Mouse (Mus musculus) ovary, postnatal 10 days (tissue): ENCODE measurements around the gene Gtf2e1.
A peak's percentile ranks its signal among the peaks of the same experiment; 100 is the strongest.

Experiments used
- DNase-seq: peaks from one replicate; pipeline ENCODE4 v3.0.0; 2022; ENCODE audit warnings: low spot score

Gene Gtf2e1

DNA sequence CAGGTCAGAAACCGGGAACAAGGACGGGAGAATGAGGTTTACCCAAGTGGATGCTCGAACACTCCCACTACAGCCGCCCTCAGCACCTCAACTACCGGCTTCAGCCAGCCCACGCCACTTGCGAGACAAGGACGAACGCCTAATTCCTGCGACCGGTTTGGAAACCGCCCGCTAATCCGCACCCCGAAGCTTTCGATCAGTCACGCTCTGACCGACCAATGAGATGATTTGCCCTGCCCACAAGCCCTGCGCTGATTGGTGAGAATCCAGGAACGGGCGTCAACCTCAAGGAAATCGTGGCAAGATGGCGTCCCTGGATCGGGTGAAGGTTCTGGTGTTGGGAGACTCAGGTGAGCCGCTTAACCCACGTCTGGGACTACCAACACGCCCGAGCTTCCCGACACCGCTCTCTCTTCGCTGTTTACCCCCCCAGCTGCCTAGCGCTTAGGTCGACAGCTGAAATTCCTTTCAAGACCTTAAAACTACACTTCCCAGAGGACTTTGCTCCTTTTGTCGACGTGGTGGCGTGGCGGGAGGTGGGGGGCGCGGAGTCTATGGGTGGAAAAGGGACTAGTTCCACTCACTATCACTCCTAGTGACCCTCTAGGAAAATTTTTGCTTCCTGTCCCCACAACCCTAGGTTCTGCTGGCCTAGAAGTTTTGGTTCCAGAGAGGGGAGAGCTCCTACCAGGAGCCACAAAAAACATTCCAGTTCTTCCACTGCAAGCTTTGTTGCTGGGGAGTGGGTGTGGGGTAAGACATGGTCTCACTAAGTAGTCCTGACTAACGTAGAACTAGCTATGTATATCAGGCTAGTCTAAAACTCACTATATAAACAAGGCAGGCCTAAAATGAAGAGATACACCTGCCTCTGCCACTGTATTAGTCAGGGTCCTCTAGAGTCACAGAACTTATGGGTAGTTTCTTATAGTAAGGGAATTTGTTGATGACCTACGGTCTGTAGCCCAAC is at the start of gene Gtf2e1, which contains the start of gene Rabl3:
Gtf2e1 (minus strand) TSS at position 179 of the 970 bp plus-strand sequence.
Rabl3 (plus strand) TSS at position 275 of the 970 bp plus-strand sequence.
- DNase-seq = peak; percentile 93

GRCm38 (mm10) chr16:37585129-37585563 is 45.6 kb upstream of the Gtf2e1 start:
- DNase-seq = no peak

- peak; percentile 22 for DNase-seq
Observed at GRCm38 (mm10) chr16:37584218-37585035, 44.8 kb upstream of the Gtf2e1 start.

DNA sequence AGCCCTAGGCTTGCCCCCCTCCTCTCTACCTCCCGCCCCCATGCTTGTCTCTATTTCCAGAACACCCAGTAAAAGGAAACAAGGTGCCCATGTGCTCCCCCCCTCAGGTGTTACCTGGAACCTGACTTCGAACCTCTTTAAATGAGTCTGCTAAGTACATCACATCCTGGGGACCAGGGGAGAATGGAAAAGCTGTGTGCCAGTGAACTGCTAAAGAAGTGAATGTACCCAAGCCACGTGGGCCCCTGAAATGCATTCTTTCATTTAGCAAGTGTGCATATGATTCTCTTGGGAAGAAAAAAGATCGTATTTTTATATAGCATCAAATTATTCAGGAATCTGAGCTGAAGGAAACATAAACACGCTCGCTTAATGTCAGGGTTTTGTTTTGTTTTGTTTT is 44.2 kb upstream of the Gtf2e1 start:
- DNase-seq = no peak

DNA sequence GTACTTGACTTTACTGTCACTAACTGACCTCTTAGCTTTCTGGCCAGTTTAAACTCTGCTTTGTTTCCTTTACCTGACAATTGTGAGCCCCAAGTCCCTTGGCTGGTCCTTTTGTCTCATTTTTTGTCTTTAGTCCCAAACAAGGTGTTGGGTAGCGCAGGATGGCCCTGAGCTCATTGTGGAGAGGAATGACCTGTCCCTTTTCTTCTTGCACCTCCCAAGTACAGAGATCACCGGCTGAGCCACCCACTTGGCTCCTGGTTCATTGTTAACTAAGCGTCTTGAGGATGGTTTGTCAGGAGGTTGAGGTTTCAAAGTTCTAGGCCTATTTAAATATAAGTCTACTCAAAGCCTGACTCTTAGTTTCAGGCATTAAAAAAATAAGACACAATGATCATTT is 43.7 kb upstream of the Gtf2e1 start:
- DNase-seq = no peak

GRCm38 (mm10) chr16:37581901-37582300 is 42.3 kb upstream of the Gtf2e1 start:
- no peak for DNase-seq

DNA sequence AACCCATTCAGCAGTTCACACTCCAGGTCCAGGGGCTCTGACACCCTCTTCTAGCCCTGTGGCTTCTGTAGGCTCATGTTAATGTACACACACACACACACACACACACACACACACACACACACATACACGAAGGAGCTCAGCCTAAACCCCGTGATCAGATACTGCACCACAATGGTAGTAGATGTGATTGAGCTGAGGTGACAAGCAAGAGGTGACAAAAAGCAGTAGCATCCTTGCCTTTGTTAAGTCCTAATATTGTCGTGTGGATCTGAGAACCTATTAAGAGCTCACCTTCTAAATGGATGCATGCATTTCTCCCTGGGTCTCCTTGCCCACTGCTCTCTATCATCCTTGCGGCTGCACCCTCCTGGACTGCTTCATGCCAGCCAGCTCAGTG is 41.1 kb upstream of the Gtf2e1 start:
- no peak for DNase-seq

- no peak for DNase-seq
Observed at GRCm38 (mm10) chr16:37579994-37580393, 40.4 kb upstream of the Gtf2e1 start, which contains the start of gene Hgd. Gene Hgd (plus strand): TSS chr16:37580153.

- no peak for DNase-seq
Observed at GRCm38 (mm10) chr16:37579591-37579990, 40.0 kb upstream of the Gtf2e1 start.

GRCm38 (mm10) chr16:37575325-37575724 is 35.7 kb upstream of the Gtf2e1 start:
- no peak for DNase-seq

GRCm38 (mm10) chr16:37573061-37573460 is 33.5 kb upstream of the Gtf2e1 start:
- no peak for DNase-seq

DNA sequence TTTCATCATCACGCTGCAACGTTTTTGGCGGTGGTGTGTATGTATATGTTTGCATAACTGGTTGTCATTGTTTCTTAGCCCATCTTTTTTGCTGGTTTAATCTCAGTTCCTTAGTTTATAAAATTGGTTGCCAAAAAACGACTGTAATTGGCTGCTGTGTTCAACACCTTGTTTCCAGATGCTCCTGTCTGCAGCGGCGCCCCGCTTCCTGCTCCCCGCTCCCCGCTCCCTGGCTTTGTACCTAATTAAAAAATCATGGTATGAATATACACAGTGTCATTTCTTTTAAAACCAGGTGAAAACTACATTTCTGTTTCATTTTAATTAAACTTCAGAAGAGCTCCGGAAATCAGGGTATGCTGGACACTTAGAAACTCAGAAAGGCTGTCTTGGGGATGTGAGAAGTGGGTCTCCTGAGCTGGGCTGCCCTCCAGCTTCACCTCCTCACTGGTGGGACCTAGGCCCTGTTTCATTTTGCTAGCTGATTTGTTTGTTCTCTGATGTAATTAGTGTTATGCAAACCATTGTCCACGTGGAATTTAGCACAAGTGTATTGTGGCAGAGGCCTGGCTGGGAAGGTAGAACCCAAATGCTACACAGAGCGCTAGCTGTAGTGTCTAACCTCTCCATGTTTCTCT is 32.6 kb upstream of the Gtf2e1 start:
- DNase-seq = no peak

DNA sequence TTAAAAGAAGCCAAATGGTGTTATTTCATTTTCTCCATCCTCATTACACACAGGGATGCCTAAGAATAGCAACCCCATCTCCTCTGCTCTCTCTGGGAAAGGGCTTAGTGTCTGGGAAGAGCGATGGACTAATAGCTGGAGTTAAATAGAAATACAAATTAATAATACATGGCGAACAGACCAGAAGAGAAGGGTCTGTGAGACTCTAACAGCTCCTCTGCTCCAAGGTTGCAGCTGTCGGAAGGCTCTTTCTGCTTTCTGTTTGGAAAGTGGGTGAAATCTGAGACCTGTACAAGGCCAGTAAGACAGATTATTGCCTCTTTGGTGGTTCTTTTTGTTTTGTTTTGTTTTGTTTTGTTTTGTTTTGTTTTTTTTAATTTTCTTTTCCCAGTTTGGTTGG is 32.0 kb upstream of the Gtf2e1 start:
- no peak for DNase-seq

DNA sequence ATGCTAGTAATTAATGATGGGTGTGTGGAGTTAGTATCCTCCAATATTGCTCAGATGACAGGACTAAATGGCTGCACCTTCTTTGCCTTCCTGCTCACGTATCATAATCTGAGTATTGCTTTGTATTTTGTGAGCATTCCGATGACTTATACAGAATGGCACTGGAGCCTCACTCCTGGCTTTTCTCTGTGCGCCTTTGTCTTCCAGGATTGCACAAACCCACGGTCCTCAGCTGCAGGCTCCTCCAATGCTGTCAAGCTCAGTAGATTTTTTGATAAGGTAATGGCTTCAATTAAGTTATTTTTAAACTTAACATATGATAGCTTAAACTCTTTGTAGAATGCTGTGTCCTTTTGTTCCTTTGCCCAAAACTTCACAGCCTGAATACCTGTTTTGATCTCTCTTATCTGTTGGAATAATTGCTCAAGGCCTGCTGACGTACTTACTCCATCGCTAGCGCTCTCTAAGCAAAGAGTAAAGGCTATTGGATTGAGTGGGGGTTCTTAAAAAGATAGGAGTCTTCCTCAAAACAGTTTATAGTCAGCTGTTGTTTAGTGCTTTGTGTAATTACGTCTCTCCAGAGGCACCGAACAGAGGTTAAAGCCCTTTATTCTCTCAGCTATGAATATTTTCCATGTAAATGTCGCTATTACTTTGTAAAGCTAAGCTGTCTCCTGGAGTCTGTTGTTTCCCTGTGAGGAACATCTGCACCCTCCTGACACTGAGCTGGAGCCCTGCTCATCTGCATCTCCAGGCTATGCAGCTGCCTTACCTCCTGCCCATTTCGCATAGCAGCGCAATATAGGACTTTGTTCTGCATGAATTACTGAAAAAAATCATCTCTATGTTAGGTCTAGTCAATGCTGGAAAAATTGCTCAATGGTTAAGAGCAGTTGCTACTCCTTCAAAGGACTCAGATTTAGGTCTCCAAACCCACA is 27.8 kb upstream of the Gtf2e1 start:
- DNase-seq = no peak

DNA sequence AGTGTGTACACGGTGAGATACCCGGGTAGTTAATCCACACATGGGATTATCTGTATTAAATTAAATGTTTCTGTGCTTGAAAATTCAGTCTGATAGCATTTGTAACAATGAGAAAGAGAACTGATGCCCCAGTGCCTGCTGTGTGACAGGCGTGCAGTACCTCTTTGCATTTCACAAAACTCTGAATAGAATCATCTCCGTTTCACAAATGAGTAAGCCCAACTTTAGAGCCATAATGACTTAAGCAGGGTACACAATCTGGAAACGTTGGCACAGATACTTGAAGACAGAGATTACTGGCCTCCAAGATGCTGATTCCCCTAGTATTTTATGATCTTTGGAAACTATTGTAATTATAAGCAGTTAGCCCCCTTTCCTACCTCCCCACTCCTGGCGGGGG is 26.5 kb upstream of the Gtf2e1 start:
- DNase-seq = no peak

GRCm38 (mm10) chr16:37565117-37565516 is 25.5 kb upstream of the Gtf2e1 start:
- no peak for DNase-seq

GRCm38 (mm10) chr16:37562961-37563360 is 23.4 kb upstream of the Gtf2e1 start:
- no peak for DNase-seq

DNA sequence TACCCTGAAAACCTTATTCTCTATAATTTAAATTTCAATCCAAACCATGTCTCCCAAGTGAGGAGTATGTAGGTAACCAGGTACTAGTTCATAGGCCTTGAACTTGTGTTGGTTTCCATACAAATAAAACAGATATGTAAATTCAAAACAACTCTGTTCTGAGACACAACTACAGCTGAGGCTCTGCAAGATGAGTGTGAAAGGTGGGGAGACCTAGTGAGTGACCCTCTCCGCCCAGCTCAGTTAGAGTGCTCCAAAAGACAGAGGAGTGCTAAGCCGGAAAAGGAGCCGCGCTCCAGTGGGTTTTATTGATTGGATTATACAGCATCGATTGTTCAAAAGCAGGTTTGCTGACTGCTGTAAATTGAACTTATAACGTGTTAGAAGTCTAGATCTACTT is 22.8 kb upstream of the Gtf2e1 start:
- no peak for DNase-seq

DNA sequence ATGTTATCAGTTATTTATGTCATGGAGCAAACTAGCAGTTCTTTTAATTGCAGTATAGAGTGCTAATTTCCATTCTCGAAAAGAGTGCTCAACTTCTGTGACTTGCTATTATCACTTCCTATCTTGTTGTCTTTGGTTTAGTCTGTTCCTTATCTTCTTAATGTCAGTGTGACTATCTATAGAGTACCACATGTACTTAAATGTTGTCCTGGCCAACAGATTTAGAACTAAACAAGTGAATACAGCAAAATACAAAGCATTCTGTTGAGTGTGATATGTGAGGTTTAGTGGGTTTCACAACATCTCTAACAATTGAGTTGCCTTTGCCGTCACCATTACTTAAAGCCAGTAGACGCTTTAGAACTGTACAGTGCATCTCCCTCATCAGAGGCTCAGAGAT is 13.2 kb upstream of the Gtf2e1 start:
- no peak for DNase-seq

GRCm38 (mm10) chr16:37550981-37551380 is 11.4 kb upstream of the Gtf2e1 start:
- no peak for DNase-seq

- DNase-seq = no peak
Observed at GRCm38 (mm10) chr16:37550266-37550665, 10.7 kb upstream of the Gtf2e1 start.
